Mouse (Mus musculus): ENCODE data around the gene Mgmt.

- TF ChIP-seq CTCF (IDR thresholded peaks at IDR 0.05; ENCODE audit: low read depth) (no peak), EP300 (IDR thresholded peaks at IDR 0.05; ENCODE audit: low read depth) (no peak)
Observed at GRCm38 (mm10) chr7:136871535-136871934, 22.9 kb upstream of the Mgmt start.

Data from heart, postnatal 0 days (tissue).